Mouse (Mus musculus): ENCODE measurements around the gene Lpcat2b.

Lpcat2b gene

DNA sequence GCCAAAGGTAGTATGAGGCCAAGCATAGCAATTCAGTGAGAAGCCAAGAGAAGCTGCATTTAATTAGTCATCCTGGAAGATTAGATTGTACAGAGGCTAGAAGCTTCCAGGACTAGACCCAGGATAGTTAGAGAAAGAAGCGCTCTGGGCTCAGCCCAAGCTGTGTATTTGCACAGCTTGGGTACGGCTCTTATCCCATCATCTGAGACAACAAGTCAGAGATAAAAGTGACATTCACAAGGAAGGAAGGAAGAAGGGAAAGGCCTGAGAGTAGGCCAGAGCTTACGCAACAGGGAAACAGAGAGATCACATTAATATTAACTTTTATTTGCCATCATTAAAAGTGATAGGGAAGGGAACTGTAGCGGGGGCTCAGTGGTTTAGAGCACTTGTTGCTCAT is 16.6 kb downstream of the Lpcat2b start:
- DNase-seq (ENCODE audit: low read depth): no peak

DNA sequence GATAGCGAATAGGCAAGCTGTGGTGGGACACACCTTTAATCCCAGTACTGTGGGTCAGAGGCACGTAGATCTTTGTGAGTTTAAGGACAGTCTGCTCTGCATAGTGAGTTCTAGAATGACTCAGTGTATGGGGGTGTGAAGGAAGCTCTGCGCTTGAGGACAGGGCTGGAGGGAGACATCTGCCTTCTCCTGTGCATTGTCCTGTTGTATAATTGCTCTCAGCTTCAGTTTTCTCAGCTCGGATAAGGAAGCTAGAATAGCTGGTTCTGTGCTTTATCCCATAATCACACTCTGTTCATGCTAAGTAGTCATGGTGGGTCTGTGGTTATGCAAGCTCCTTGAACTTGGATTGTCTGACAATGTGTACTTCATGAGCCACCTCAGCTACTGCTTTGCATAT is 17.4 kb downstream of the Lpcat2b start:
- no peak for DNase-seq (ENCODE audit: low read depth)

DNA sequence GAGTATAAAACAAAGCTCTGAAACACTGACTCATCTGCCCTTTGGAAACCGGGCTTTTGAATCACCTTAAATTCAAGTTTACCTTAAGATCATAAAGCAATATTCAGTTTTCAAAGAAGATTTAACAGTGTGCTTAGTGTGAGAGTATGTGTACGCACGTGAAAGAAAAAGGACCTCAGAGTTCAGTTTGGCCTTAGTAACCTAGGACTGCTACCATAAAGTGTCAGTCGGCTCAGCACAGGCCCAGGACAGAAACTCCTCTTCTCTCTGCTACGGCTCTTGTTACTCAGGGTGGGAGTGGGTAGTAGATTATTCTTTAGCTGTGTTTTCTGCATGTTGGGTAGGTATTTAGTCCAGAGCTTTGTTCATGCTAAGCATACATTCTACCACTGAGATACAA is 18.3 kb downstream of the Lpcat2b start:
- DNase-seq (ENCODE audit: low read depth): no peak

DNA sequence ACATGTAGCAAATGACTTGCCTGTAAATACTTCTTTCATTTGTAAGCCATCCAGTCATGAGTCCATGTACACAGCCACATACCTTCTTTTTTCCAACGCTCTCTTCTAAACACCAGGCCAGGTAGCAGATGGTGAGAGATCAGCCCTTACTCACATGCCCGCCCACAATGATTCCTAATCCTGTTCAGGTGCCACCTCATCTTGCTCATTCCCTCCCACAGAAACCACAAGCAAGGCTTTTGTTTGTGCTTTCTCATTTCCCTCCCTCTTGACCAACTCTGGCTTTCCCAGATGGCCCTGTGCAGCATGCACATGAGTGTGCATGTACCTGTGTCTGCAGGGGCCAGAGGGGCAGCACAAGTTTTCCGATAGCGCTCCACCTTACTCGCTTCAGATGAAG is 18.9 kb downstream of the Lpcat2b start:
- DNase-seq (ENCODE audit: low read depth): no peak

DNA sequence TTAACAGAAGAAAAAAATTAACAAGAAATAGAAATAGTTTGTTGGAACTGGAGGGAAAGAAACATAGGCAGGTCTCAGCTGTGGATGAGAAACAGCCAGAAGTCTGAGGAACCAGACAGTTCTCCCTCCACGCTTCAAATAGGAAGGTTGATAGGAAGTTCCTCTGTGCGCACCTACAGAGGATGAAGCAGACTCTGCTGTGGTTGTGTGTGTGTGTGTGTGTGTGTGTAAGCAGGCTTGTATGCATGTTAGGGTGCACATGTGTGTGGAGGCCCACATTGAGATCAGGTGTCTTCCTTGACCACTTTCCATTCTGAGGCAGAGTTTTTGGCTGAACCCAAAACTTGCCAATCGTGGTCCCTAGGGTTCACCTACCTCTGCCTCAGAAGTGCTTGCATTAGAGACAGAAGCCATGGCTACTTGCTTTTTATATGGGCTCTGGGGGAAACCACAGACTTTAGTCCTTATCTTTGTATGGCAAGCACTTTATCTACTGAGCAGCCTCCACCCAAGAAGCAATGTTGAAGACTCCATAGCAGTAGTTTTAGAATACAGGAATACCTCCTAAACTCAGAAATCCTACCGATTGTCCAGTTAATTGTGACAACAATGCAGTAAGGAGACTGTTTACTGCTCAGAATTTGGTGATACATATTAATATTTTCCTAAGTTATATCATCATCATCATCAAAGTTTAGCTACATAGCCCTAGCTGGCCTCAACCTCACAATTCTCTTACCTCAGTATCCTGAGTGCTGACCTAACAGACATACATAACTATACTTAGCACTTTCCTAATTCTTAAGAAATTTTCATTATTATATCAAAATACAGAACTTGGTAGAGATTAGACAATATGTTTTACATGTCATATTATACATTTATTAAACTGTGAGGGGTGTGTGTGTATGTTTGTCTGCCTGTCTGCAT is 31.1 kb downstream of the Lpcat2b start:
- DNase-seq (ENCODE audit: low read depth): no peak

DNA sequence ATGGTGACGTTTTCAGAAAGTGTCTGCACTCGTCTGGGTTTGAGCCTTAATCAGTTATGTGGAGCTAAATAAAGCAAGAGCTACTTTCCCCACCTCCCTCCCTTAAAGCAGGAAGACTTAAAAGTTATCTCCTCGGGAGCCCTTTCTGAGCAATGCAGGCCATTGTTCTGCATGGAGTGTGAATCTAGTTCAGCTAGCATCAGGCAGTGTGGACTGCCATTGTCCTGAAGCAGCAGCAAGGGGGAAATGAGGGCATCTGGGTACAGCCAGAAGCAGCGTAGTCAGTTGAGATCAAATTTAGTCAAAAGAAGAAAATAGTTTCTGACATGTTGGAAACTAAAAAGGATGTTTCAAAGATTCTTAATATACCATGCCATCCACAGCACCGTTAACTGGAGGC is 35.2 kb downstream of the Lpcat2b start:
- no peak for DNase-seq (ENCODE audit: low read depth)

DNA sequence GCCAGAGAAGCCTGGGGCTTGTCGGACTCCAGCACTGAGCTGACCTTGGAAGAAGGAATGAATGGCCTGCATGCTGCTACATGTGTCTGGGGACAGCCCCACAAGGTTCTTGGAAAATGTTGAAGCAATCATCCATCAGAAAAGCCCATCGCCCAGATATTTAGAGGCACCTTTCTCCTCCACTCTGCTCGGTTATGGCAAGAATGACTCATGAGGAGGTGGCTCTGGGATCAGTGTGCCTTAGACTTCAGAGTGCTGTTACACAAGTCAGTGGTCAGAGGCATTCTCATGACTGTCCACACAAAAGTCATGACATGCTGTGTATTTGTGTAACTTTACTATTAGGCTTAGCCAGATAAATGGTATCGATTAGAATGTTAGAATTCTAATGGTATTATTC is 35.7 kb downstream of the Lpcat2b start:
- no peak for DNase-seq (ENCODE audit: low read depth)

DNA sequence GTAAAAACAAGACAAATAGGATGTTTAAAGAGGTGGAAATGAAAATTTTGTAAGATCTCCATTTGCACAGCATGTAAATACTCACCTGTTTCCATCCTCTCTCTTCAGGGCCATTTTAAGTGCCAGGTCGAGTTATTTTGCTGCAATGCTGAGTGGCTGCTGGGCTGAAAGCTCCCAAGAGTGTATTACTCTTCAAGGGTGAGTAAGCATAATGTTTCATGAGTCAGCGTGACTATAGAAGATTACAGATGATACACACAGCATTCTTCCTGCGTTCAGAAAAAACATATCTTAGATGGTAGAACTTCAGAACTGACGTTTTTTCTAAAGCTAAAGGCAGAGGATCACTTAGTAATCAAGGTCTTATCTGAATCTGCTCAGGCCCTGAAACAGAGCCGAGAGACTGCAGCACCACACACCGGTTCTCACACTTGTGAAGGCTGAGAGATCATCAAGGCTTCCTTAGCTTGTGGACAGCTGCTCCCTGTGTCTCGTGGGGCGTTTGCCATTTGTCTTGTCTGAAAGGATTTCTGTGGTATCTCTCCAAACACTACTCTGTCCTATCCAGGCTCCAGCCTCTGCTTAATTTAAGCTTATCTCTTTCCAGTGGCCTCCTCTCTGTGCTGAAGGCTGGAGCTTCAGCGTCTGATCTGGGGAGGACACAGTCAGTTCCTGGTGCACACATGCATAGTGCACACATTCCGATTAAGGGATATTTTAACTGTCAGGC is 39.4 kb downstream of the Lpcat2b start:
- no peak for DNase-seq (ENCODE audit: low read depth)

DNA sequence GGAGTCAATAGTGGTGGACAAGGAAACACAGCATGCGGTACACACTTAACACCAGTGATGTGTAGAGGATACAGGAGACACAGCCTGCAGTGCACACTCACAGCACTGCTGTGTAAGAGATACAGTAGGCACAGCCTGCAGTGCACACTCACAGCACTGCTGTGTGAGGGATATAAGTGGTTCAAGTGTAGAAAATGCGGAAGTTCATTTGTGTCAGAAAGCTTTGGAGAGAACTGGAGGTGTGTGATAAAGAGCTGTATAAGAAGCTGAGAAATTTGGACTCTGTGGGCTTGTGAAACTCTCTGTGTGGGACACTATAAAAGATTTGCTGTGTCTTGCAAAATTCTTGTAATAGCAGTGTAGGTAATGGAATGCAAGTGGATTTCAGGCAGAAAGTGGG is 48.8 kb downstream of the Lpcat2b start:
- no peak for DNase-seq (ENCODE audit: low read depth)

Measured in naive thymus-derived CD4-positive, alpha-beta T cell, adult 2 months (primary cell).